Mouse (Mus musculus): Measurements from ENCODE around the gene Lrtm1. TPM values are rescaled to one million over a fixed set of nuclear protein-coding genes. Genes with fewer than 3 reads are reported as not detected.

Lrtm1 gene
- total and polyA plus RNA-seq, 2 experiments from 2014 or later = 0.12 TPM; not detected in 1

DNA sequence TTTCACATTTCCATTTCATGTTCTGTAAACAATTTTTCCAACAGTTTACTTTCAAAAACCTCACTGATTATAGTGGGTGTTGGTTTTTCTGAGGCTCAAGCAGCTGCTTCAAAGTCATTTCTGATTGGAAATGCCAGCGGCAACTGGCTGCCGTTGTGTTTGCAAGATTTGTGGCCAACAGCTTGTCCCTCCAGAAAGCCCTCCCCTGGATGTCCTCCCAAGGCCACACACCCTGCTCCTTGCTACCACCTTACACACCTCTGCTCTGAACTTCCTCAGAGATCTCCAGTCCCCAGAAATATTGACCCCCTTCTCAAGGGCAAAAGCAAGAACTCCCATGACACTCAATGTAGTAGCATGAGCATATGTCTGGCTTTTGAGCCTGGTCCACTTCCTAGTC is 44.7 kb downstream of the Lrtm1 start:
- H3K9ac ChIP-seq (replicated peaks; ENCODE audit: low read length, poor library complexity, severe bottlenecking) = no peak overlapping the region
- H3K4me2 ChIP-seq (ENCODE audit: low read depth, low read length, poor library complexity, severe bottlenecking) = no peak overlapping the region
- no peaks in the 10 kb centered on the region for H3K36me3 ChIP-seq (ENCODE audit: insufficient read depth, low read length)
- ATAC-seq (ENCODE audit: low FRiP score) (no peak), DNase-seq (ENCODE audit: low spot score) (no peak)
- H3K4me1 ChIP-seq (ENCODE audit: insufficient read depth, low read length) = no peaks in the 10 kb centered on the region
- no peak for TF ChIP-seq CTCF (IDR thresholded peaks at IDR 0.05)
- H3K4me3 ChIP-seq (ENCODE audit: low read depth, low read length) = no peak overlapping the region
- no peaks in the 10 kb centered on the region for H3K9me3 ChIP-seq (ENCODE audit: low read length)
- 96% methylated on average over 2 of the region's 2 CpGs for WGBS
- no peaks in the 10 kb centered on the region for H3K27me3 ChIP-seq (ENCODE audit: insufficient read depth, low read length)
- no peak overlapping the region for H3K27ac ChIP-seq (ENCODE audit: low read depth, low read length)

DNA sequence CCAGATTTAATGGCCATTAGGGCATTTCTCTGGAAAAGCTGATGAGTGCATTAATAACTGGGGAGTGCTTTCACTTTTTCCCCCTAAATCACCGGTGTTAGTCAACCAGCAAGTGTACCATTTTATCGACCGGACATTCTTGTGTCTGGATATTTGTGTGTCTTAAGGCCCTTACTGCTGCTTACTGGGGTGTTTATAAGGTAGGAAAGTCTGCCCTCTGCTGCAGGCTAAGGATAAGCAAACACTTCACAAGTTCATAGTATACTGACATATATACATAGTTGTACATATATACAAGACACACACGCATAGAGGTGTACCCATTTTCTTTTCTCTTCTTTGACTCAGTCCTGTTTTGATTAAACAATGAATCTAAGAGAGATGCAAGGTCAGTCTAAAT is 55.7 kb downstream of the Lrtm1 start:
- WGBS = 68% methylated on average over 4 of the region's 4 CpGs
- Histone ChIP-seq H3K27ac (ENCODE audit: low read depth, low read length) (no peak overlapping the region), H3K4me3 (ENCODE audit: low read depth, low read length) (no peak overlapping the region), H3K4me2 (ENCODE audit: low read depth, low read length, poor library complexity, severe bottlenecking) (no peak overlapping the region), H3K9me3 (ENCODE audit: low read length) (no peaks in the 10 kb centered on the region), H3K4me1 (ENCODE audit: insufficient read depth, low read length) (no peaks in the 10 kb centered on the region), H3K9ac (replicated peaks; ENCODE audit: low read length, poor library complexity, severe bottlenecking) (no peak overlapping the region), H3K36me3 (ENCODE audit: insufficient read depth, low read length) (no peaks in the 10 kb centered on the region), H3K27me3 (ENCODE audit: insufficient read depth, low read length) (no peaks in the 10 kb centered on the region)
- no peak for ATAC-seq (ENCODE audit: low FRiP score)
- DNase-seq (ENCODE audit: low spot score) = peak; percentile 54
- TF ChIP-seq CTCF (IDR thresholded peaks at IDR 0.05) = peak; percentile 70

DNA sequence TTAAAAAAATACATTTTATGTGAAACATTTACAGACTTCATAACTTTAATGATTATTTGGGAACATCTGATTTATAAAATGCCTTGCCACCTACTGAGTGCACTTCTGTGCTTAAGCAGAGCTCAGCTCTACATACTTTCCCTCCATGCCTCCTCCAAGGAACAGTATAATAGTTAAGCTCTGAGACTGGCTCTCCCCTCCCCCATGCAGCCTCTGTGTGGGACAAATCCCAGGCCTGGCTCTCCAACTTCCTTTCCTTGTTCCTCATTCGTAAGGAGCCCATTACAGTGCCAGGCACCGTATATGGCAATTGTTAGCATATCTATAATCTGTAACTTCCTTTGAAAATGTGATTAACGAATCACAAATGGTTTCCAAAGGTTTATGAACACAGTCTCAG is 59.4 kb downstream of the Lrtm1 start:
- H3K27me3 ChIP-seq (ENCODE audit: insufficient read depth, low read length) = no peaks in the 10 kb centered on the region
- no peak overlapping the region for H3K9ac ChIP-seq (replicated peaks; ENCODE audit: low read length, poor library complexity, severe bottlenecking)
- H3K4me2 ChIP-seq (ENCODE audit: low read depth, low read length, poor library complexity, severe bottlenecking) = no peak overlapping the region
- no peak overlapping the region for H3K4me3 ChIP-seq (ENCODE audit: low read depth, low read length)
- TF ChIP-seq CTCF (IDR thresholded peaks at IDR 0.05) = no peak
- no peak for ATAC-seq (ENCODE audit: low FRiP score)
- no peaks in the 10 kb centered on the region for H3K9me3 ChIP-seq (ENCODE audit: low read length)
- H3K27ac ChIP-seq (ENCODE audit: low read depth, low read length) = no peak overlapping the region
- no peaks in the 10 kb centered on the region for H3K36me3 ChIP-seq (ENCODE audit: insufficient read depth, low read length)
- no peaks in the 10 kb centered on the region for H3K4me1 ChIP-seq (ENCODE audit: insufficient read depth, low read length)
- 72% methylated on average over 3 of the region's 3 CpGs for WGBS
- no peak for DNase-seq (ENCODE audit: low spot score)

DNA sequence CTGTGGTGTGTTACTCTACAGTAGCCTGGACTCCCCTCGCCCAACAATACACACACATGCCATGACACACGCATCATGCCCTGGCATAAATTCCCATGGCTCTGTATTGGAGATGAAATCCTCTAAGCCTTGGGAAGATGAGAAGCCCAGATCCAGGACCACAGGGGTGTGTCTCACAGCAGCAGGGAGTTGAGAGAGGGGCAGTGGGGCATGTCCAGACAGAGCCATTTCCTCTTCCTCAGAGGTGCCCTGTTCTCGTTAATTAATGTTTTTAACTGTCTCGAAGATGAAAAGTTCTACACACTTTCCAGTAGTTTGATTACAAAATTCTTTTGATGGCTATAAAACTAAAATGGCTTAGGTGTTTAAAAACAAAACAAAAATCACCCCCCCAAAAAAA is 62.2 kb downstream of the Lrtm1 start:
- Histone ChIP-seq H3K27me3 (ENCODE audit: insufficient read depth, low read length) (no peaks in the 10 kb centered on the region), H3K4me2 (ENCODE audit: low read depth, low read length, poor library complexity, severe bottlenecking) (no peak overlapping the region), H3K4me3 (ENCODE audit: low read depth, low read length) (no peak overlapping the region), H3K36me3 (ENCODE audit: insufficient read depth, low read length) (no peaks in the 10 kb centered on the region), H3K27ac (ENCODE audit: low read depth, low read length) (no peak overlapping the region), H3K9ac (replicated peaks; ENCODE audit: low read length, poor library complexity, severe bottlenecking) (no peak overlapping the region), H3K9me3 (ENCODE audit: low read length) (no peaks in the 10 kb centered on the region), H3K4me1 (ENCODE audit: insufficient read depth, low read length) (no peaks in the 10 kb centered on the region)
- no peak for TF ChIP-seq CTCF (IDR thresholded peaks at IDR 0.05)
- 89% methylated on average over 4 of the region's 4 CpGs for WGBS
- ATAC-seq (ENCODE audit: low FRiP score) (no peak), DNase-seq (ENCODE audit: low spot score) (no peak)

DNA sequence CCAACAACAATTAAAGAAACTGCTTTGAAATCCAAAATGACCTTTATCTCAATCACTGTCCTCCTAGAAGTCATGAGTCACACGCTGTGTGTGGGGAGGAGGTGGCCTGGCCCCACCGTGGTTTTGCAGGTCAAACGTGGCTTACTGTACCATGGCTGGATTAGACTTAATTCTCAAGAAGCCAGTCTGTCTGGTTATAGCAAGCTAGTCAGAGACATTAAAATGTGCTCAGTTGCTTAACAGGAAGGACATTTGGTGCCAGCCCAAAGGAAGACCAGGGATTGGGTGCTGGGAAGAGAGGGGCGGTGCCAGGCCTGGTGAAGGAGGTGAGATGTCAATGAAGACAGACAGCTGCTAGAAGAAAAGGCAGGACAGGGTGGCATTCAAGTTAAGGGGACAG is 62.6 kb downstream of the Lrtm1 start:
- TF ChIP-seq CTCF (IDR thresholded peaks at IDR 0.05) = no peak
- Histone ChIP-seq H3K9ac (replicated peaks; ENCODE audit: low read length, poor library complexity, severe bottlenecking) (no peak overlapping the region), H3K4me2 (ENCODE audit: low read depth, low read length, poor library complexity, severe bottlenecking) (no peak overlapping the region), H3K27me3 (ENCODE audit: insufficient read depth, low read length) (no peaks in the 10 kb centered on the region), H3K27ac (ENCODE audit: low read depth, low read length) (no peak overlapping the region), H3K36me3 (ENCODE audit: insufficient read depth, low read length) (no peaks in the 10 kb centered on the region), H3K9me3 (ENCODE audit: low read length) (no peaks in the 10 kb centered on the region), H3K4me1 (ENCODE audit: insufficient read depth, low read length) (no peaks in the 10 kb centered on the region), H3K4me3 (ENCODE audit: low read depth, low read length) (no peak overlapping the region)
- WGBS = 89% methylated on average over 4 of the region's 4 CpGs
- no peak for DNase-seq (ENCODE audit: low spot score)
- ATAC-seq (ENCODE audit: low FRiP score) = no peak

DNA sequence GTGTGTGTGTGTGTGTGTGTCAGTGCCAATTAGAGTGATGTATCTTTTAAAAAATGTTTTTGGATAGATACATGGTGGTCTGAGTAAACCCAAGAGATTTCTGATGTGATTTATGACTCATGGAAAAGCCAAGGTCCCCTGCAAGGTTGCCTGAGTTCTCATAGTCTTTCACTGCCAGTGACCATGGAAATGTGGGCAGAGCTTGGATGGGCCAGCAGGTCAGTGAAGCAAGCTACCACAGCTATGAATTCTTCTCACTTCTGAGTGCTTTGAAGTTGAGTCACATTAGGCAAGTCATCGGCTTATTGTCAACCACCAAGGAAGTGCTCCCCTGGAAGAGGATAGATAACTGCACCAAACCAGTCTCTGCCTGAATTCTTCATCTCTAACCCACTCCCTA is 64.2 kb downstream of the Lrtm1 start:
- H3K9ac ChIP-seq (replicated peaks; ENCODE audit: low read length, poor library complexity, severe bottlenecking) = no peak overlapping the region
- H3K27ac ChIP-seq (ENCODE audit: low read depth, low read length) = no peak overlapping the region
- H3K9me3 ChIP-seq (ENCODE audit: low read length) = no peaks in the 10 kb centered on the region
- H3K4me3 ChIP-seq (ENCODE audit: low read depth, low read length) = no peak overlapping the region
- no peaks in the 10 kb centered on the region for H3K36me3 ChIP-seq (ENCODE audit: insufficient read depth, low read length)
- WGBS = 97% methylated on average over 1 of the region's 1 CpGs
- ATAC-seq (ENCODE audit: low FRiP score) = no peak
- H3K4me1 ChIP-seq (ENCODE audit: insufficient read depth, low read length) = no peaks in the 10 kb centered on the region
- H3K27me3 ChIP-seq (ENCODE audit: insufficient read depth, low read length) = no peaks in the 10 kb centered on the region
- DNase-seq (ENCODE audit: low spot score) = no peak
- TF ChIP-seq CTCF (IDR thresholded peaks at IDR 0.05) = no peak
- H3K4me2 ChIP-seq (ENCODE audit: low read depth, low read length, poor library complexity, severe bottlenecking) = no peak overlapping the region

Data from midbrain, postnatal 0 days (tissue).